Mouse (Mus musculus) gastrocnemius, postnatal 14 days (tissue): ENCODE data around the gene Olfr1084. TPM values are rescaled to one million over a fixed set of nuclear protein-coding genes. Genes with fewer than 3 reads are reported as not detected.
"Not testable (repeated sequence)": the region's sequence is repeated elsewhere in the genome, so short reads cannot be mapped to it uniquely, and the experiment has no call there.

Source experiments
- DNase-seq: peaks from one replicate; pipeline ENCODE4 v3.0.0; 2021; ENCODE audit warnings: mixed read lengths
- intact Hi-C: fragments of 180-260 bp; cut with DNase I; formaldehyde crosslinking; loops from one replicate; pipeline ENCODE4 v1.15.1; 2025; ENCODE audit warnings: low total_unique reads
- long read RNA-seq, 2 experiments: library from polyadenylated mRNA; stranded (forward); transcript quantifications; one replicate each; pipeline ENCODE4 v2.0.0; 2021
- total RNA-seq, 2 experiments: library from RNA; stranded (reverse); gene quantifications; 2 replicates each; pipeline ENCODE4 v1.2.3; 2021

Gene Olfr1084
- total RNA-seq, result not detected
- long read RNA-seq, experiment 1, result 0 reads
- long read RNA-seq, experiment 2, result 0 reads

GRCm38 (mm10) chr2:86639625-86640024 is at the start of gene Olfr1084:
Olfr1084 (minus strand) TSS chr2:86639725.
- DNase-seq, intact Hi-C loops: not testable (repeated sequence)

GRCm38 (mm10) chr2:86679992-86680391 is 40.5 kb upstream of the Olfr1084 start, which contains the start of gene Olfr1086:
Olfr1086 (minus strand) TSS chr2:86680092.
- DNase-seq, result no peak

GRCm38 (mm10) chr2:86661919-86662318 is 22.4 kb upstream of the Olfr1084 start, which contains the start of gene Olfr1085:
Olfr1085 (minus strand) TSS chr2:86662019.
- intact Hi-C loops, result no loop called here
- no peak for DNase-seq

More at GRCm38 (mm10) chr2:86679992-86680391, 40.5 kb upstream of the Olfr1084 start, which contains the start of gene Olfr1086:
- intact Hi-C loops, result no loop called here

GRCm38 (mm10) chr2:86598866-86599265 is 40.7 kb downstream of the Olfr1084 start, which contains the start of gene Olfr1082:
Olfr1082 (minus strand) TSS chr2:86598966.
- intact Hi-C loops, DNase-seq: not testable (repeated sequence)

Other genes starting within 250 kb of the Olfr1084 start
- gene Olfr1061, start 225.7 kb downstream of the Olfr1084 start, total RNA-seq, result not detected
- gene Olfr1062, start 213.0 kb downstream of the Olfr1084 start, total RNA-seq, result not detected
- not detected for gene Olfr1065, start 189.1 kb downstream of the Olfr1084 start, total RNA-seq
- gene Olfr1066, start 183.5 kb downstream of the Olfr1084 start, total RNA-seq, result not detected
- not detected for gene Olfr228, start 152.3 kb downstream of the Olfr1084 start, total RNA-seq
- gene Olfr1076, start 131.3 kb downstream of the Olfr1084 start, total RNA-seq, result not detected
- not detected for gene Olfr1079, start 97.2 kb downstream of the Olfr1084 start, total RNA-seq
- gene Olfr1080, start 81.5 kb downstream of the Olfr1084 start, total RNA-seq, result not detected
- not detected for gene Olfr1082, start 40.8 kb downstream of the Olfr1084 start, total RNA-seq
- gene Olfr1085, start 22.3 kb upstream of the Olfr1084 start, total RNA-seq, result not detected
- gene Olfr1086, start 40.4 kb upstream of the Olfr1084 start, total RNA-seq, result not detected
- not detected for gene Olfr1087, start 58.7 kb upstream of the Olfr1084 start, total RNA-seq
- gene Olfr1089, start 94.0 kb upstream of the Olfr1084 start, total RNA-seq, result not detected
- not detected for gene Olfr1090, start 119.3 kb upstream of the Olfr1084 start, total RNA-seq
- gene Olfr1093, start 142.8 kb upstream of the Olfr1084 start, total RNA-seq, result not detected
- not detected for gene Olfr141, start 170.3 kb upstream of the Olfr1084 start, total RNA-seq
- gene Olfr1094, start 184.9 kb upstream of the Olfr1084 start, total RNA-seq, result not detected
- not detected for gene Olfr1095, start 212.0 kb upstream of the Olfr1084 start, total RNA-seq
- gene Gm13723, start 235.1 kb upstream of the Olfr1084 start, total RNA-seq, result not detected